Mouse (Mus musculus): ENCODE data around the gene Ccdc188.

- TF ChIP-seq CTCF (IDR thresholded peaks at IDR 0.05; ENCODE audit: extremely low read depth, insufficient read depth, insufficient read length, insufficient replicate concordance) (no peak), POLR2A (IDR thresholded peaks at IDR 0.05; ENCODE audit: low read depth, low read length) (no peak)
Observed at GRCm38 (mm10) chr16:18252736-18253135, 35.1 kb downstream of the Ccdc188 start.
